Mouse (Mus musculus) brain, embryonic 14.5 days (tissue): ENCODE data around the gene Cenpv.

Source experiments
- CTCF ChIP-seq: fragments of 200-500 bp; IDR thresholded peaks from 2 replicates; pipeline ENCODE4 v1.5.1; 2012; ENCODE audit warnings: inconsistent platforms, mild to moderate bottlenecking, moderate library complexity, borderline replicate concordance; ENCODE audit not compliant: insufficient read depth, insufficient read length; ENCODE audit errors: extremely low read depth
- POLR2A ChIP-seq: fragments of 200-500 bp; IDR thresholded peaks from 2 replicates; pipeline ENCODE4 v1.6.1; 2012; ENCODE audit warnings: mild to moderate bottlenecking, inconsistent platforms, borderline replicate concordance; ENCODE audit not compliant: poor library complexity, insufficient read depth, insufficient read length, severe bottlenecking; ENCODE audit errors: extremely low read depth

DNA sequence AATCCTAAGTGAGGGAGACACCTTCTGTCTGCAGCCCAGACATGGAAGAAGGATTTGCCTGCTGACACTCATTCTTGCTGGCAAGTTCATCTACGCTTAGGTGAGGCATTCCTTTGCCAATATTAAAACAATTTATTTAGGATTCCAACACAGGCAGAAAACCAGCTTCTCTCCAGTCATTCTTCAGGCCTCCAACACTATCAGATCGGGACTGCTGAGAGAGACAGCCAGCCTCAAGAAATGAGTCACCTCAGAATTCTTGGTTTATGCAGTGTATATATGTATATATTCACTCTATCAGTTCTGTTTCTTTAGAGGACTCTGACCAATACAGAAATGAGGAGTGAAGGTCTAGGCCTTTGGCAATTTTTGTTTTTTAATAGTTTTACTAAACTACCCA lies 24.5 kb upstream of the Cenpv start:
- TF ChIP-seq POLR2A (no peak), CTCF (no peak)
